Mouse (Mus musculus) limb, embryonic 10.5 days (tissue): ENCODE measurements around the gene Zdhhc9. TPM values are rescaled to one million over a fixed set of nuclear protein-coding genes. Genes with fewer than 3 reads are reported as not detected.

ENCODE experiments used
- DNase-seq: peaks from one replicate; pipeline ENCODE4 v3.0.0-alpha.2; 2017; ENCODE audit warnings: low spot score
- H3K27ac ChIP-seq: fragments of 300-500 bp; sonication (generic); 2 replicates; pipeline ENCODE4 v1.5.1; 2016; ENCODE audit warnings: mild to moderate bottlenecking
- H3K27me3 ChIP-seq: fragments of 300-500 bp; sonication (generic); 2 replicates; pipeline ENCODE4 v1.6.1; 2016; ENCODE audit warnings: low read depth, mild to moderate bottlenecking; ENCODE audit not compliant: poor library complexity, severe bottlenecking
- H3K36me3 ChIP-seq: fragments of 300-500 bp; sonication (generic); 2 replicates; pipeline ENCODE4 v1.6.1; 2016; ENCODE audit warnings: mild to moderate bottlenecking, moderate library complexity
- H3K4me1 ChIP-seq: fragments of 300-500 bp; sonication (generic); 2 replicates; pipeline ENCODE4 v1.6.1; 2016
- H3K4me3 ChIP-seq: fragments of 300-500 bp; sonication (generic); 2 replicates; pipeline ENCODE4 v1.5.1; 2016; ENCODE audit warnings: mild to moderate bottlenecking, moderate library complexity
- H3K9me3 ChIP-seq: fragments of 300-500 bp; sonication (generic); replicated peaks from 2 replicates; pipeline ENCODE4 v1.6.1; 2016; ENCODE audit warnings: mild to moderate bottlenecking
- WGBS: fragments of 180-500 bp; shearing (Covaris S2); methylation state at CpG from one replicate; pipeline ENCODE4 v1.1.7; 2016; 5-methylcytosine and 5-hydroxymethylcytosine counted together
- polyA plus RNA-seq: library from polyadenylated mRNA; unstranded; fragments of >200 nt; fragmentation: Nextera tagmentation; extraction: Ambion mirVana; gene quantifications from 2 replicates; pipeline ENCODE4 v1.2.1, GENCODE M21; 2016

Zdhhc9 gene
- polyA plus RNA-seq, 1 experiment from 2014 or later, result 2.7 TPM

GRCm38 (mm10) chrX:48202995-48203394, 5.7 kb downstream of the Zdhhc9 start:
- Histone ChIP-seq H3K9me3 (no peaks in the 10 kb centered on the region), H3K4me3 (no peak overlapping the region), H3K36me3 (0 out of 2 replicates have a peak, but pooled peaks cover 7% of the 10 kb centered on the region), H3K4me1 (peaks cover 6% of the 10 kb centered on the region; the same call in 1 of the 2 replicates), H3K27me3 (peaks cover 8% of the 10 kb centered on the region), H3K27ac (no peak overlapping the region)
- 77% methylated on average over 4 of the region's 4 CpGs for WGBS
- DNase-seq, result no peak

DNA sequence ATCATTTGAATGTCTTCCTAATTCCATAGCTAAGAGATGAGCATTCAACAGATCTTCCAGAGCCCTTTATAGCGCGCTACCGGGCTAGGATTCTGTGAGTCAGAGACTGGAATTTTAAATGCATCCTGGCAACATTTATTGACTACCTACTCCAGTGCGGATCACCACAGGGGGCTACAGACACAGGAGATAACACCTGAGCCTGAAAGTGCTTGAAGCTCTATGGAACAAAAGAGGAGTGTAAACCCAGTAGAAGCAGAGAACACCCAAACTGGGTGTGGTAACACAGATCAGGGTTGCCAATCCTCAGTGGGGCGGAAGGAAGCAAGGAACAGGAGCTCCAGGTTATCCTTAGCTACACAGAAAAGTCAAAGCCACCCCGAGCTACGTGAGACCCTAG, 6.2 kb downstream of the Zdhhc9 start:
- 0 out of 2 replicates have a peak, but pooled peaks cover 7% of the 10 kb centered on the region for H3K36me3 ChIP-seq
- no peak for DNase-seq
- H3K27ac ChIP-seq, result no peak overlapping the region
- peaks cover 2% of the 10 kb centered on the region; the same call in 1 of the 2 replicates for H3K4me1 ChIP-seq
- H3K9me3 ChIP-seq, result no peaks in the 10 kb centered on the region
- H3K27me3 ChIP-seq, result peaks cover 3% of the 10 kb centered on the region; the same call in 1 of the 2 replicates
- 92% methylated on average over 7 of the region's 7 CpGs for WGBS
- H3K4me3 ChIP-seq, result no peak overlapping the region

GRCm38 (mm10) chrX:48201973-48202372, 6.7 kb downstream of the Zdhhc9 start:
- Histone ChIP-seq H3K27ac (no peak overlapping the region), H3K27me3 (no peaks in the 10 kb centered on the region), H3K4me3 (no peak overlapping the region), H3K36me3 (0 out of 2 replicates have a peak, but pooled peaks cover 7% of the 10 kb centered on the region), H3K4me1 (no peaks in the 10 kb centered on the region), H3K9me3 (no peaks in the 10 kb centered on the region)
- 88% methylated on average over 7 of the region's 7 CpGs for WGBS
- DNase-seq, result no peak

- no peak for DNase-seq
- WGBS, result 81% methylated on average over 3 of the region's 3 CpGs
- Histone ChIP-seq H3K9me3 (no peaks in the 10 kb centered on the region), H3K4me3 (no peak overlapping the region), H3K27ac (no peak overlapping the region), H3K4me1 (no peaks in the 10 kb centered on the region), H3K27me3 (no peaks in the 10 kb centered on the region), H3K36me3 (0 out of 2 replicates have a peak, but pooled peaks cover 7% of the 10 kb centered on the region)
These were observed 8.0 kb downstream of the Zdhhc9 start for GRCm38 (mm10) chrX:48200699-48201098.

DNA sequence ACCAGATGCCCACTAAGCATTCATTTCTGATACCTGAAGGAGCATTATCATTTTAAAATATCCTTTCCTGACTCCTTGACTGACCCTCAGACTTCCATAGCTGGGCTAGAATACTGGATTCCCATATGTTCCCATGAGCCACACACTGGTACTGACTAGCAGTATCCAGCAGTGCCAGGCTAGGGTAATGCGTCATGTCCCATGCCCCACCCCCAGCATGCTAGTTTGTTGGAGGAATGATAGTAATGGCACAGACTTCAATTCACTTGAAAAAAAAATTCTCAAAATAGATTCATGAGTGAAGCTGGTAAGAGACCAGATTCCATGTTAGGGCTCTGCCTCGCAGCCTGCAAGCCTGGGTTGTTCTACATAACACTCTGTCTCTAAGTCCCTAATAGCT, 9.7 kb downstream of the Zdhhc9 start:
- Histone ChIP-seq H3K27ac (no peak overlapping the region), H3K9me3 (no peaks in the 10 kb centered on the region), H3K4me3 (no peak overlapping the region), H3K4me1 (no peaks in the 10 kb centered on the region), H3K27me3 (no peaks in the 10 kb centered on the region), H3K36me3 (0 out of 2 replicates have a peak, but pooled peaks cover 7% of the 10 kb centered on the region)
- WGBS, result 92% methylated on average over 2 of the region's 2 CpGs
- DNase-seq, result no peak

GRCm38 (mm10) chrX:48197856-48198255, 10.8 kb downstream of the Zdhhc9 start:
- Histone ChIP-seq H3K36me3 (0 out of 2 replicates have a peak, but pooled peaks cover 11% of the 10 kb centered on the region), H3K9me3 (no peaks in the 10 kb centered on the region), H3K27me3 (no peaks in the 10 kb centered on the region), H3K4me3 (no peak overlapping the region), H3K4me1 (no peaks in the 10 kb centered on the region), H3K27ac (no peak overlapping the region)
- 94% methylated on average over 3 of the region's 3 CpGs for WGBS
- DNase-seq, result no peak

DNA sequence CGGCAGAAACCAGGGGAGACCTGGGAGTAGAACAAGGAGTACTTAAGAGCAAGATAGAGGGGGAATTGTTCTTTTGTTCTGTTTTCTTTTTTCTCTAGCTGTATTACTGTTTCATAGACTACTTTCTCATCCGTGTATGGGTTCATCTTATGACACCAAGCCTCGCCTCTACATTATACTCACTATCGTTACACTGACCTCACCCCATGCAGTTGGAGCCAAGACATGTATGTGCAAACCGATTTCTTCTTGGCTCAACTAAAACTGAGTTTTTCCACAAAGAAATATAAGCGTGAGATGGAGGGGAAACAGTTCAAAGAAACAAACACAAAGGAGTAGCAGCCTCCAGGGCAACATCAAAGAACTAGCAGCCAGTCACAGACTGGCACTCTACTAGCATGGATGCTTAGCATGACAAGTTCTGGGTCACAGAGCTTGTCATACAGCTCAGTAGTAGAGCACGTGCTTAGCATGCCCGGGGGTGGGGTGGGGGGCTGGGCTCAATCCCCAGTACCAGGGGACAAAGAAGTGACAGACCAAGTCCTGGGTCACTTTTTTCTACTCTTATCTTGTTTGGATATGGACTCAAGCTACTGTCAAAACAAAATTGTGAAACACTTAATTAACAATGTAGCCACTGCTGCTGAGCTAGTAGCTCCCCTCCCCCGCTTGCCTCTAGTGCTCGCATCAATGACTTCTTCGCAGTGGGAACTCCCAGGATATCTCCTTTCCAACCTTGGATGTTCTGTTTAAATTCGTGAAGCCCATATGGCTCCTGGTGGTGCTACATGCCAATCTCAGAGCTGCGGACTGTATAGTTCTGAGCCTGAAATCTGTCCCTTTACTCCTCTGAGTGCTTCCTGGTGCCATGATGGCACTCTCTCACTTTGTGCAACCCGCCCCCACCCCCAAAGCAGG, 15.2 kb downstream of the Zdhhc9 start:
- H3K4me3 ChIP-seq, result no peak overlapping the region
- no peaks in the 10 kb centered on the region for H3K9me3 ChIP-seq
- H3K4me1 ChIP-seq, result no peaks in the 10 kb centered on the region
- no peaks in the 10 kb centered on the region for H3K27me3 ChIP-seq
- DNase-seq, result no peak
- no peak overlapping the region for H3K27ac ChIP-seq
- peaks cover 20% of the 10 kb centered on the region for H3K36me3 ChIP-seq
- 87% methylated on average over 14 of the region's 14 CpGs for WGBS

DNA sequence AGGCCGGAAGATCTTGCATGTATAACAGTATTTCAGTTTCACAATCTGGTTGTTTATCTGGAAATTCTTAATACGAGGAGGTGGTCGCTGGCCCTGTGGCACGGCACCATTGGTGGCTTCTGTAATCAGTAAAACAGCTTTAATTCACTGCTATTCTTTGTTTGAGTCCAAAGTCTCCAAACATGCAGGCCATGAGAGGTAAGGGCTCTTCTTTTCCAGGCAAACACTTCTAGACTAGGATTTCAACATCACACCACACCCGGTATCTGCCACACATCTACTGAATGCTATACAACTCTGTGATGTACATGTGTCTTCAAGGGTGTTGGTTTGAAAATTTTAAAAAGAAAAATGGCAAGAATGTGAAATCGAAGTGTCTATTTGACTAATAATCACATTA, 17.4 kb downstream of the Zdhhc9 start:
- Histone ChIP-seq H3K9me3 (no peaks in the 10 kb centered on the region), H3K27me3 (no peaks in the 10 kb centered on the region), H3K27ac (no peak overlapping the region), H3K4me1 (no peaks in the 10 kb centered on the region), H3K36me3 (peaks cover 20% of the 10 kb centered on the region), H3K4me3 (no peak overlapping the region)
- WGBS, result 90% methylated on average over 6 of the region's 6 CpGs
- no peak for DNase-seq

DNA sequence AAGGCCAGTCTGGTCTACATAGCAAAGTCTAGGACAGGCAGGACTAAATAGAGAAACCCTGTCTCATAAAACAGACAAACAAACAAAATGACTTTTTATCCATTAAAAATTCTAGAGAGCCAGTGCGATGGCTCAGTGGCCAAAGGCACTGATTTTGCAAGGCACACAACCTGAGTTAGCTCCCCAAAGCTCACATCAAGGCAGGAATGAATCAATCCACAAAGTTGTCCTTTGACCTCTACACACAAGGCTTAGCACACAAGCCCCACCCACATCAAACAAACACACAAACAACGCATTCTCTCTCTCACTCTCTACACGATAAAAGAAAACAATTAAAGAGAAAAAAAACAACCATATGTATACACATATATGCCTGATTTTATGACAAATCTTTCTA, 24.0 kb downstream of the Zdhhc9 start:
- no peaks in the 10 kb centered on the region for H3K4me1 ChIP-seq
- no peak overlapping the region for H3K4me3 ChIP-seq
- DNase-seq, result no peak
- H3K9me3 ChIP-seq, result no peaks in the 10 kb centered on the region
- H3K27me3 ChIP-seq, result no peaks in the 10 kb centered on the region
- WGBS, result 91% methylated on average over 3 of the region's 3 CpGs
- peaks cover 10% of the 10 kb centered on the region for H3K36me3 ChIP-seq
- no peak overlapping the region for H3K27ac ChIP-seq

DNA sequence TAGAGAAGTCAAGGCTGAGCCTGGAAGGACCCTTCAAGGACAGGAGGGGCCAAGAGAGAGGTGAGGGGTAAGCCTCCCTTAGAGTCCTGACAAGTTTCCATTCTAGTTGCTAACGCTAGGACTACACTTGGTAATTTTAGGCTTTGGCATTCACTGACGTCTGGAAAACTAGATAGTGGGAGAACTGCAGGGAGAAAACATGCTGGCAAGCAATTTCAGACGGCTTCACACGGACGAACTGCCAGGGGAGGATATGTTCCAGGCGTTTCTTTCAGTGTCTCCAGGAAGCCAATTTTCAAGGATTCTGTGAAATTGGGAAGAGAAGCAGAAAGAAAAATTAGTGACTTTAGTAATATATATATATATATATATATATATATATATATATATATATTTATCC, 26.8 kb downstream of the Zdhhc9 start:
- H3K4me1 ChIP-seq, result no peaks in the 10 kb centered on the region
- H3K36me3 ChIP-seq, result peaks cover 12% of the 10 kb centered on the region
- 0 out of 2 replicates have a peak, but pooled peaks cover 4% of the 10 kb centered on the region for H3K27me3 ChIP-seq
- no peak for DNase-seq
- no peak overlapping the region for H3K4me3 ChIP-seq
- WGBS, result 85% methylated on average over 6 of the region's 6 CpGs
- H3K9me3 ChIP-seq, result no peaks in the 10 kb centered on the region
- no peak overlapping the region for H3K27ac ChIP-seq

- Histone ChIP-seq H3K27me3 (no peaks in the 10 kb centered on the region), H3K27ac (no peak overlapping the region), H3K4me3 (no peak overlapping the region), H3K36me3 (peaks cover 16% of the 10 kb centered on the region), H3K9me3 (no peaks in the 10 kb centered on the region), H3K4me1 (no peaks in the 10 kb centered on the region)
- 69% methylated on average over 1 of the region's 1 CpGs for WGBS
- DNase-seq, result no peak
These were observed 38.3 kb downstream of the Zdhhc9 start for GRCm38 (mm10) chrX:48170368-48170767.

- 83% methylated on average over 1 of the region's 1 CpGs for WGBS
- no peak for DNase-seq
- H3K27me3 ChIP-seq, result no peaks in the 10 kb centered on the region
- H3K9me3 ChIP-seq, result no peaks in the 10 kb centered on the region
- H3K36me3 ChIP-seq, result peaks cover 11% of the 10 kb centered on the region
- no peak overlapping the region for H3K27ac ChIP-seq
- no peaks in the 10 kb centered on the region for H3K4me1 ChIP-seq
- H3K4me3 ChIP-seq, result no peak overlapping the region
These were observed 38.8 kb downstream of the Zdhhc9 start for GRCm38 (mm10) chrX:48169892-48170291.

- WGBS, result 90% methylated on average over 11 of the region's 11 CpGs
These were observed 50.3 kb downstream of the Zdhhc9 start for GRCm38 (mm10) chrX:48158229-48158919.

More at GRCm38 (mm10) chrX:48158229-48158919, 50.3 kb downstream of the Zdhhc9 start:
- Histone ChIP-seq H3K4me1 (no peaks in the 10 kb centered on the region), H3K27me3 (peaks cover 18% of the 10 kb centered on the region), H3K4me3 (no peak overlapping the region), H3K9me3 (no peaks in the 10 kb centered on the region), H3K36me3 (no peaks in the 10 kb centered on the region), H3K27ac (no peak overlapping the region)
- no peak for DNase-seq
